Mouse (Mus musculus) embryonic facial prominence, embryonic 15.5 days (tissue): ENCODE data around the gene Alyref. TPM values are rescaled to one million over a fixed set of nuclear protein-coding genes. Genes with fewer than 3 reads are reported as not detected.
"Not testable (repeated sequence)": the region's sequence is repeated elsewhere in the genome, so short reads cannot be mapped to it uniquely, and the experiment has no call there.

ENCODE experiments used
- ATAC-seq: fragments of 200-750 bp; cut with Nextera tagmentation; 2 replicates; pipeline ENCODE4 v1.8.0; 2017; ENCODE audit warnings: low read depth, moderate TSS enrichment; ENCODE audit not compliant: insufficient number of reproducible peaks, low FRiP score, low TSS enrichment
- H3K27ac ChIP-seq: fragments of 300-500 bp; sonication (generic); replicated peaks from 2 replicates; pipeline ENCODE4 v1.5.1; 2015; ENCODE audit warnings: mild to moderate bottlenecking, inconsistent platforms
- H3K27me3 ChIP-seq: fragments of 300-500 bp; sonication (generic); 2 replicates; pipeline ENCODE4 v1.6.1; 2015; ENCODE audit warnings: inconsistent platforms
- H3K36me3 ChIP-seq: fragments of 300-500 bp; sonication (generic); 2 replicates; pipeline ENCODE4 v1.6.1; 2015; ENCODE audit warnings: mild to moderate bottlenecking, inconsistent platforms
- H3K4me1 ChIP-seq: fragments of 300-500 bp; sonication (generic); 2 replicates; pipeline ENCODE4 v1.6.1; 2015; ENCODE audit warnings: inconsistent platforms
- H3K4me2 ChIP-seq: fragments of 300-500 bp; sonication (generic); replicated peaks from 2 replicates; pipeline ENCODE4 v1.6.1; 2015; ENCODE audit warnings: mild to moderate bottlenecking, inconsistent platforms
- H3K4me3 ChIP-seq: fragments of 300-500 bp; sonication (generic); replicated peaks from 2 replicates; pipeline ENCODE4 v1.5.1; 2015; ENCODE audit warnings: mild to moderate bottlenecking, inconsistent platforms
- H3K9ac ChIP-seq: fragments of 300-500 bp; sonication (generic); 2 replicates; pipeline ENCODE4 v1.6.1; 2015; ENCODE audit warnings: inconsistent platforms
- H3K9me3 ChIP-seq: fragments of 300-500 bp; sonication (generic); replicated peaks from 2 replicates; pipeline ENCODE4 v1.6.1; 2016; ENCODE audit warnings: inconsistent platforms
- WGBS: fragments of 180-500 bp; shearing (Covaris S2); methylation state at CpG from one replicate; pipeline ENCODE4 v1.1.7; 2015; 5-methylcytosine and 5-hydroxymethylcytosine counted together
- polyA plus RNA-seq: library from polyadenylated mRNA; unstranded; fragments of >200 nt; fragmentation: Nextera tagmentation; extraction: Ambion mirVana; gene quantifications from 2 replicates; pipeline ENCODE4 v1.2.1, GENCODE M21; 2015

The Alyref gene
- polyA plus RNA-seq, 1 experiment from 2014 or later: 426 TPM

GRCm38 (mm10) chr11:120597240-120598235 is 627 bp downstream of the Alyref start:
- Histone ChIP-seq H3K4me3 (peak overlapping the region; percentile 95), H3K4me2 (peak overlapping the region; percentile 79), H3K9ac (peak overlapping the region; percentile 99), H3K36me3 (peaks cover 64% of the 10 kb centered on the region), H3K4me1 (peaks cover 31% of the 10 kb centered on the region), H3K9me3 (no peaks in the 10 kb centered on the region), H3K27me3 (no peaks in the 10 kb centered on the region), H3K27ac (peak overlapping the region; percentile 93)
- 3% methylated on average over 98 of the region's 99 CpGs for WGBS
- peak; percentile 47 for ATAC-seq

- H3K4me3 ChIP-seq: no peak overlapping the region
- no peak overlapping the region for H3K9ac ChIP-seq
- H3K27me3 ChIP-seq: no peaks in the 10 kb centered on the region
- WGBS: 90% methylated on average over 6 of the region's 6 CpGs
- no peaks in the 10 kb centered on the region for H3K4me1 ChIP-seq
- no peak overlapping the region for H3K27ac ChIP-seq
- H3K4me2 ChIP-seq: no peak overlapping the region
- peaks cover 83% of the 10 kb centered on the region for H3K36me3 ChIP-seq
- no peaks in the 10 kb centered on the region for H3K9me3 ChIP-seq
- ATAC-seq: no peak
These were observed 9.6 kb downstream of the Alyref start for GRCm38 (mm10) chr11:120588531-120588930.

DNA sequence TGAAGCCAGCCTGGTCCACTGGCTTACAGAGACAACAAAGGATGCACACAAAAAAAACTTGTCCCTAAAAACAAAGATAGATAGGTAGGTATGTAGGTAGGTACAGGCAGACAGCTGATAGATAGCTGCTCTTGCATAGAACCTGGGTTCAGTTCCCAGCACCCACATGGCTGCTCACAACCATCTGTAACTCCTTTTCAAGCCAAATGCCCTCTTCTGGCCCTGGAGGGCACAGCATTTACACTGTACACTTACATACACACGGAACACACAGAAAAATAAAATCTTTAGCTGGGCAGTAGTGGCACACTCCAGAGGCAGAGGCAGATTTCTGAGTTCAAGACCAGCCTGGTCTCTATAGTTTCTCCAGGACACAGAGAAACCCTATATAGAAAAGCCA is 14.2 kb downstream of the Alyref start:
- H3K9ac ChIP-seq: no peak overlapping the region
- H3K4me1 ChIP-seq: peaks cover 26% of the 10 kb centered on the region
- no peak for ATAC-seq
- H3K27ac ChIP-seq: no peak overlapping the region
- H3K27me3 ChIP-seq: no peaks in the 10 kb centered on the region
- no peak overlapping the region for H3K4me3 ChIP-seq
- no peaks in the 10 kb centered on the region for H3K9me3 ChIP-seq
- H3K4me2 ChIP-seq: no peak overlapping the region
- peaks cover 50% of the 10 kb centered on the region for H3K36me3 ChIP-seq
- WGBS: 97% methylated on average over 1 of the region's 1 CpGs

DNA sequence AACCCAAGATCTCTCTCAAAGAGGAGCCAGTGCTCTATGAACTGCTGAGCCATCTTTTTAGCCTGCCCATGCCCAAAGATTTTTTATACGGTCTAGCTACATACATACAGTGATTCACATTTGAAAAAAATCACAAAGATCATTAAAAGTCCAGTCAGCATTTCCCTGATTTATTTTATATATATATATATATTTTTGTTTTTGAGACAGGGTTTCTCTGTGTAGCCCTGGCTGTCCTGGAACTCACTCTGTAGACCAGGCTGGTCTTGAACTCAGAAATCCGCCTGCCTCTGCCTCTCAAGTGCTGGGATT is 15.2 kb downstream of the Alyref start:
- 90% methylated on average over 2 of the region's 2 CpGs for WGBS
- H3K4me2 ChIP-seq, H3K9ac ChIP-seq, ATAC-seq, H3K27ac ChIP-seq, H3K4me3 ChIP-seq, H3K9me3 ChIP-seq, H3K27me3 ChIP-seq: not testable (repeated sequence)
- peaks cover 52% of the 10 kb centered on the region for H3K36me3 ChIP-seq
- peaks cover 29% of the 10 kb centered on the region for H3K4me1 ChIP-seq

DNA sequence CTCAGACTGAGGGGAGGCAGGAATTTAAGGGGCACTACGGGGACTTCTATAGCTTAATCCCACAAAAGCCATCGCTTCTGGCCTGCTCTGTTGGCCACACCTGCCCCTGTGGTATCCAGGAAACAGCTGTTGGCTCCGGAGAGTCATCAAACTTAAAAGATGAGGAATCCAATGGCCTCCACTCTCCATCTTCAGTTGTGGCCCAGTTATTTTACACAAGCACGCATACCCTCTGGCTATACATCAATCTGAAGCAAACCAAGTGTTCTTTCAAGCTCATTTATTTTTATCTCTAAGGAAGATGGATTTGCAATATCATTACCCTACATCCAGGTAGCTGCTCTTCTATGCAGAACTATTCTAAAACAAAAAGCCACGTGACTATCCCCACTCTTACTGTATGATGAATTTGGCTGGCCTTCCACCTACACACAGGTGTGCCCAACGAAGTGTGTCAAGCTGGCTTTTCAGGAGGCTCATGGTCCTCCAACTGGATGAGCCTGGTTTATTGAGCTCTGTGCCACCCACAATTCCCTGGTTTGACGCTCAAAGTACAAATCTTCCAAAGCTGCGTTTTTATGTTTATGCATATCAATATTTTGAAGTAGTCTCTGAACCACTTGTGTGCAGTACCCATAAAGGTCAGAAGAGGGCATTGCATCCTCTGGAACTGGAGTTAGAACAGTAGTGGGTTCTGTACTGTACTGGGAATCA is 15.7 kb downstream of the Alyref start:
- Histone ChIP-seq H3K27me3 (no peaks in the 10 kb centered on the region), H3K4me3 (peak overlapping the region; percentile 84), H3K36me3 (peaks cover 52% of the 10 kb centered on the region), H3K4me1 (peaks cover 29% of the 10 kb centered on the region), H3K4me2 (peak overlapping the region; percentile 88), H3K9me3 (no peaks in the 10 kb centered on the region), H3K9ac (no peak overlapping the region; the same call in 1 of the 2 replicates), H3K27ac (peak overlapping the region; percentile 95)
- WGBS: 71% methylated on average over 8 of the region's 8 CpGs
- ATAC-seq: no peak

GRCm38 (mm10) chr11:120581490-120582267 is 16.5 kb downstream of the Alyref start, which contains the start of gene Arhgdia:
Gene Arhgdia, minus strand, starts transcription at chr11:120581624.
- H3K9ac ChIP-seq: peak within 1 kb of the TSS; percentile 75
- H3K27me3 ChIP-seq: no peaks in the 10 kb centered on the region
- 5% methylated on average over 75 of the region's 75 CpGs for WGBS
- peak within 1 kb of the TSS; percentile 84 for H3K4me3 ChIP-seq
- H3K4me2 ChIP-seq: peak within 1 kb of the TSS; percentile 88
- no peaks in the 10 kb centered on the region for H3K9me3 ChIP-seq
- H3K27ac ChIP-seq: peak within 1 kb of the TSS; percentile 95
- peak; percentile 56 for ATAC-seq
- peaks cover 29% of the 10 kb centered on the region for H3K4me1 ChIP-seq
- peaks cover 53% of the 10 kb centered on the region for H3K36me3 ChIP-seq

DNA sequence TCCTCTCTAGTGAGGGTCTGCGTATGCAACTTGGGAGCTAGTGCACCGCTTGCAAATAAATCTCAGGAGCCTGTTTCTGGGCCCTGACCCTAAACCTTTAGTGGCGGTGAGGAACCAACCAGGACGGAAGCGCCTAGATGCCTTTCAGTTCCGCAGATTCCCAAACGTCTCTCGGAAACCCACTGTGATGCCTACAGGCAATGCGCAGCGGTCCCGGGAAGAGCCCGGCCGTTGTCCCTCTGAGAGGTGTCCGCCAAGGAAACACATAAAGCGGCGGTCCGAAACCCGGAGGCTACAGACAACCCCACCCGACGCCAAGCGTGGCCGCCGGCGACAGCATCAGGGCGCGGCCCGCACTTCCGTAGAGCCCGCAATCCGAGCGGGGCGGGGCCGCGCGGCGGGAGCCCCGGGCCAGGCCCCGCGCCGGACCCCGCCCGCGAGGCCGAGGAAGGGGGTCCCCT is 17.3 kb downstream of the Alyref start:
- WGBS: under 1% methylated on average over 44 of the region's 44 CpGs
- Histone ChIP-seq H3K4me2 (peak overlapping the region; percentile 88), H3K4me1 (peaks cover 29% of the 10 kb centered on the region), H3K9ac (peak overlapping the region; percentile 75), H3K27ac (peak overlapping the region; percentile 95), H3K27me3 (no peaks in the 10 kb centered on the region), H3K4me3 (peak overlapping the region; percentile 84), H3K9me3 (no peaks in the 10 kb centered on the region), H3K36me3 (peaks cover 46% of the 10 kb centered on the region)
- peak; percentile 36; the same call in 1 of the 2 replicates for ATAC-seq

DNA sequence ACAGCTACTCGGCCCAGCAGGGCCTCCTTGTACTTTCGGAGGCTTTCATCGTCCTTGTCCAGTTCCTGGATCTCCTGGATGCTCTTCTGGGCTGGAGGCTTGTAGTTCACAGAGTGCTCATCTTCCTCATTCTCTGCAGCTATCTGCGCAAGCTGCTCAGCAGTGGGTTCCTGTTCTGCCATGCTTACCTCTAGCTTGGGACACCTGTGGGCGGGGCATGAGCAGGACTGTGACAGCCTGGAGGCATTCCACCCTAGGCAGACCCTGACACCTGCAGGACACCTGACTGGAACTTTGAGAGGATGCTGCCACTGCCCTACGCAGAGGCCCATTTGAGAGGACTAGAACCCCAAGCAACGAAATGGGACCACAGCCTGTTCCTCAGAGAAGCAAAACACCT is 18.0 kb downstream of the Alyref start:
- Histone ChIP-seq H3K9me3 (no peaks in the 10 kb centered on the region), H3K27ac (peak overlapping the region; percentile 95), H3K36me3 (peaks cover 38% of the 10 kb centered on the region), H3K4me1 (peaks cover 29% of the 10 kb centered on the region), H3K4me3 (peak overlapping the region; percentile 84), H3K27me3 (no peaks in the 10 kb centered on the region), H3K9ac (peak overlapping the region; percentile 75), H3K4me2 (peak overlapping the region; percentile 88)
- 51% methylated on average over 7 of the region's 7 CpGs for WGBS
- ATAC-seq: no peak

DNA sequence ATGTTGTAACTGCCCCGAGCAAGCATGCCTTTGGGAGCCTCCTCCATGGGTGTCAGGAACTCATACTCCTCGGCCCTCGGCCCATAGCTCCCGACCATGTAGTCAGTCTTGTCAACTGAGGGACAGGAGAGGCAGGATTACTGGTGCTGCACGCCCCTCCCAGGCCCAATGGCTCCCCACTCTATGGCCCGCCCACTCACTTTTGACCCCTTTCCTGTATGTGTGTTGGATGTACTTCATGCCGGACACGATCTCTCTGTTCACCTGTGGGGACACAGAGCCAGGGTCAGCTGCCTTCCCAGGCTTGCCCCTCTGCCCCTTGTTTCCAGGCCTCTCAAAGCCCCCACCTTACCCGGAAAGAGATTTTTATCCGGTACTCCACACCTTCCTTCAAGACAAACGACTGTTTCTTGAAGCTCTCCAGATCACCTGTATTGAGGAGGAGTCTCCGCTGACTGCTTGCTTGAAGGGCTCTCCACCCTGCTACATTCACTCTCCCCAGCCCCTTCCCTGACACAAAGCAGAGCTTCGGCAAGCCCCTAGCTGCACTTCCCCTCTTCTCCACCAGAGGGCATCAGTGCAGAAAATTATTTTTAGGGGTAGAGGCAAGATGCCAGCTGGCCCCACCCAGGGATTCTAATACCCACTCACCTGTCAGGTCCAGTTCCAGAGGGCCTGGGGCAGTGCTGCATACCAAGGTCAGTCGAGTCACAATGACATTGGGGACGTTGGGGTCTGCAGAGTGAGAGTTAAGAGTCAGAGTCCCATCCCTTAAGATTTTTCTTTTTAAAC is 18.7 kb downstream of the Alyref start:
- Histone ChIP-seq H3K36me3 (peaks cover 34% of the 10 kb centered on the region), H3K4me3 (peak overlapping the region; percentile 84), H3K9ac (0 out of 2 replicates have a peak overlapping the region, but pooled peaks have one; percentile 75), H3K27me3 (no peaks in the 10 kb centered on the region), H3K4me1 (peaks cover 32% of the 10 kb centered on the region), H3K9me3 (no peaks in the 10 kb centered on the region), H3K4me2 (peak overlapping the region; percentile 88), H3K27ac (peak overlapping the region; percentile 95)
- 53% methylated on average over 15 of the region's 15 CpGs for WGBS
- ATAC-seq: no peak

DNA sequence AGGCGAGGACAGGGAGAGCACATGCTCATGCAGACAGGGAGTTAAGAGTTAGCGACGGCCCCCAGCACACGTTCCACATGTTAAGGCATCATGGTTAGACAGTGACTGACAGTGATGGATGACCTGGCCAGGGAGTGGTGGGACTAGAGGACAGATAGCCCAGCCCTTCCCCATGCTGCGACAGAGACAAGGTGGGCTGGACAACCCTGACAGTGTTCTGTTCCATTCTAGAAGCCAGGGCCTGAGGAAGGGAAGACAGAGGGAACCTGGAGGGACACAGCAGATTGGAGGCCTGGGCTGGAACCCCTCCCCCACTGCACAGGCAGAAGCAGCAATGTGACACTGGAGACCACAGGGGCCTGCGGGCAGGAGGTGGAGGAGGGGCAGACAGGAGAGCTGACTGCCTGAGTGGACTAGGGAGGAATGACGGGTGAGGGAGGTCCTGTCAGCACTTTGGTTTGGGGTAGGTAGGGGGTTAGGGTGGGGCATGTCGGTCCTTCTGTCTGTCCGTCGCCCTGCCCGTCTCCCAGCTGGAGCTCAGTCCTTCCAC is 19.4 kb downstream of the Alyref start:
- no peak overlapping the region for H3K9ac ChIP-seq
- WGBS: 70% methylated on average over 11 of the region's 11 CpGs
- H3K9me3 ChIP-seq: no peaks in the 10 kb centered on the region
- ATAC-seq: no peak
- H3K4me3 ChIP-seq: no peak overlapping the region
- peaks cover 37% of the 10 kb centered on the region for H3K4me1 ChIP-seq
- peaks cover 31% of the 10 kb centered on the region for H3K36me3 ChIP-seq
- no peak overlapping the region for H3K27ac ChIP-seq
- H3K4me2 ChIP-seq: no peak overlapping the region
- H3K27me3 ChIP-seq: no peaks in the 10 kb centered on the region
